Mouse (Mus musculus) spleen, postnatal 36 days (tissue): ENCODE measurements around the gene Tiam1.

Experiments used
- DNase-seq, 2 experiments: peaks; one replicate each; pipeline ENCODE4 v3.0.0; 2022; ENCODE audit warnings: low spot score in 2 of 2, mixed read lengths in 1 of 2

Tiam1 gene

GRCm38 (mm10) chr16:90143416-90143759 lies 181 bp downstream of the Tiam1 start:
- no peak for DNase-seq

- peak in 1 of 2 experiments; percentile 28 for DNase-seq
These were observed 774 bp downstream of the Tiam1 start for GRCm38 (mm10) chr16:90142574-90143415.

- no peak for DNase-seq
These were observed 1.4 kb downstream of the Tiam1 start for GRCm38 (mm10) chr16:90142247-90142573.

- no peak for DNase-seq
These were observed 2.0 kb downstream of the Tiam1 start for GRCm38 (mm10) chr16:90141556-90141955.

- DNase-seq = no peak
These were observed 3.0 kb downstream of the Tiam1 start for GRCm38 (mm10) chr16:90140571-90140970.

GRCm38 (mm10) chr16:90139696-90140095 lies 3.9 kb downstream of the Tiam1 start:
- no peak for DNase-seq

GRCm38 (mm10) chr16:90138151-90138550 lies 5.4 kb downstream of the Tiam1 start:
- no peak for DNase-seq

- DNase-seq = no peak
These were observed 6.4 kb downstream of the Tiam1 start for GRCm38 (mm10) chr16:90137175-90137574.

GRCm38 (mm10) chr16:90135580-90135979 lies 8.0 kb downstream of the Tiam1 start:
- DNase-seq = no peak

- DNase-seq = no peak
These were observed 9.2 kb downstream of the Tiam1 start for GRCm38 (mm10) chr16:90134351-90134750.

- no peak for DNase-seq
These were observed 10.8 kb downstream of the Tiam1 start for GRCm38 (mm10) chr16:90132816-90133215.

GRCm38 (mm10) chr16:90132331-90132730 lies 11.2 kb downstream of the Tiam1 start:
- no peak for DNase-seq

- no peak for DNase-seq
These were observed 14.6 kb downstream of the Tiam1 start for GRCm38 (mm10) chr16:90128817-90129587.

- no peak for DNase-seq
These were observed 15.2 kb downstream of the Tiam1 start for GRCm38 (mm10) chr16:90128361-90128760.

- DNase-seq = no peak
These were observed 18.0 kb downstream of the Tiam1 start for GRCm38 (mm10) chr16:90125318-90126314.

GRCm38 (mm10) chr16:90123091-90123490 lies 20.5 kb downstream of the Tiam1 start:
- DNase-seq = no peak

GRCm38 (mm10) chr16:90122439-90122838 lies 21.1 kb downstream of the Tiam1 start:
- DNase-seq = no peak

- no peak for DNase-seq
These were observed 21.8 kb downstream of the Tiam1 start for GRCm38 (mm10) chr16:90121799-90122198.

GRCm38 (mm10) chr16:90119969-90120368 lies 23.6 kb downstream of the Tiam1 start:
- no peak for DNase-seq

GRCm38 (mm10) chr16:90116637-90117182 lies 26.9 kb downstream of the Tiam1 start:
- DNase-seq = no peak

- no peak for DNase-seq
These were observed 30.9 kb downstream of the Tiam1 start for GRCm38 (mm10) chr16:90112577-90113155.
